Mouse (Mus musculus) layer of hippocampus, adult 9-11 months (tissue): Measurements from ENCODE around the gene Mycl.

Experiments
- DNase-seq: peaks from one replicate; pipeline ENCODE4 v3.0.0; 2022

The Mycl gene

DNA sequence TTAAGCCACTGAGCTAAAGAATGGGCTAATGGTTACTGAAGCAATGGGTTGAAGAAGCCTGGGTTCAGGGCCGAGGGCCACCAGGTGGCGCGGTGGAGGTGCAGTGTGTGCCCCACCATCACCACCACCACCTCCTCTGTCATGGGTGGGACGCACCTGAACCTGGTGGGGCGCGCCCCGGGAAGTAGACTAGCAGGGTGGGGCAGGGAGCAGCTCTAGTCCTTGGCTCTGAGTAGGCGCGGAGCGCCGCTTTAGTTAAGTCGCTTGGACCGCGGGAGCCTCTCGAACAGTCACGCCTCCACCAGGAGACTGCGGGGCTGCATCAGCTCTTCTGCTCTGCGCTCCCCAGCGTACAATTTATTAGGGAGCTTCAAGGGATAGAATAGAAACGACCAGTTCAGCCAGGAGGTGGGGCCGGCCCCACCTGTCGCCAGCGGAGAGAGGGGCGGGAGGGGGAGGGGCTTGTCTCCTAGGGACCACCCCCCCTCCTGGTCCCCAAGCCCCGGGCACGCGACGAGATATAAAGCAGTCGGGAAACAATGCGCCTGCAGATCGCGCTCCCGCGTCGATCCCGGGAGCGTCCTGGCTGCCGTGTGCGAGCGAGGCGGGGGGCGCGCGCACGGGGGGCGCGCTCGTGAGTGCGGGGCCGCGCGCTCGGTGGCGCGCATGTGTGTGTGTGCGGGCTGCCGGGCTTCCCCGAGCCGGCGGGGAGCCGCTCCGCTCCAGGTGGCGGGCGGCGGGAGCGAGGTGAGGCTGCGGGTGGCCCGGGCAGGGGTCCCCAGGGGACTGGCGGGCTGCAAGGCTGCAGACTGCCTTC lies at the start of gene Mycl:
TSS of gene Mycl (plus strand) at position 249 of the 817 bp plus-strand sequence.
- DNase-seq: peak; percentile 82

DNA sequence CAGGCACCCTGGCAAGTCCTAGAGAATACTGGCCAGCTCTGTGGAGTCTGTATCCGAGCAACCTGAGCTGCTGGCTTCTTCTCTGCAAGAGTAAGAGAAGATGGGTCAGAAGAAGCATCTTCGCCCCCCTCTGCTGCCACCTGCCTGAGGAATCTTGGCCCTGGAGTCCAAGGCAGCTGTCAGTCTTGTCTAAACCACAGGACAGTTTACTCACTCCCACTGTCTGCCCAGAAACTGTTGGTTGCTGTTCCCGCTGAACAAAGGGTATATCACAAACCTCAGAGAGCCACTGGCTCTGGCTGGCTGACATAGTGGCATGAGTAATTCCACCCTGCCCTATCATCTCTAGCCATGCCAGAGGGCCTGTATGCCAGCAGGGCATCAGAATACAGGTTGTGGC lies 48.2 kb upstream of the Mycl start:
- DNase-seq: no peak

DNA sequence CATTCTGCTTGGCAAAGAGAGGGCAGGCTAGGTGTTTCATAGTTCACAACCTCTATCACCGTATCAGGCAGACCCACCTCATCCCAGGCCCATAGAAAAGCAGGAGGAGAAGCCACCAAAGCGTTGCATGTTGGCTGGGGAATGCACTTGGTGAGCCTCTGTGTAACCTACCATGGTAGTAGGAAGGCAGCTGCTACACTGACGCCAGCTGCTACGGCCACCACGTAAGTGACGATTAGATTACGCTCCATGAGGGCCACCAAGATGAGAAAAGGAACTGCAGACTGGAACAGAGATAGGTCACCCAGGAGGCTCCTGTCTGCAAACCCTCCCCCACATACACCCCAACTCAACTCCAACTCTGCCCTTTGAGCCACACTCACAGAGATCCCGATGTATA lies 46.4 kb upstream of the Mycl start:
- DNase-seq: no peak

DNA sequence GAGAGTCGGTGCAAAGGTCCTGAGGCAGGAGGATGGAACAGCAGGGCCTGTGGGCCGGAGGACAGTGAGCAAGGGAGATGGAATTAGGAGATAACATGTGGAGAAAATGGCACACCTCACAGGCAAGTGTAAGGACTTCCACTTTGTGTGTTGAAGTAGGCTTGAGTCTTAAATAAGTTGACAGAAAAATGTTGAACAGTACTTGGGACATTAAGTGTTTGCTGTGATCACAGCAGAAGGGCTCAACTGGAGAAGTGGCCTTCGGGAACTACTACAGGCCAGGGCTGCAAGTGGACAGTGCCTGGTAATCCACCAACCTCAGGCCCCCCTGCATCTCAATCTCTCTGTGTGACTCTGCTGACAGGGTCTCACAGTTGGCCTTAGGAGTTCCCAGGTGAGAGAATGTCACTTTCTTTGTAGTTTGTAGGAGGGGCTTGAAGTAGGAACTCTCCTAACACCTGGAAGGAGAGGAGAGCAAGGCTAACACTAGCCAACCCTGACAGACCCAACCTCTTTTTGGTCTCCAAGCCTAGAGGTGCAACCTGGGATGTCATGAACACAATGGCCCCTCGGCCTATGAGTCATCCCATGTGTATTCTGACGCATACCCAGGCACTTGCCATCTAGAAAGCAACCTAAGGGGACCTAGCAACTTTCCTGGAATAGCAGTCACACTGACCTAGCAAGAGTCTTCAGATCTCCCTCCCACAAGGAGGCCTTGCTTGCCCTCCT lies 40.6 kb upstream of the Mycl start:
- DNase-seq: no peak

DNA sequence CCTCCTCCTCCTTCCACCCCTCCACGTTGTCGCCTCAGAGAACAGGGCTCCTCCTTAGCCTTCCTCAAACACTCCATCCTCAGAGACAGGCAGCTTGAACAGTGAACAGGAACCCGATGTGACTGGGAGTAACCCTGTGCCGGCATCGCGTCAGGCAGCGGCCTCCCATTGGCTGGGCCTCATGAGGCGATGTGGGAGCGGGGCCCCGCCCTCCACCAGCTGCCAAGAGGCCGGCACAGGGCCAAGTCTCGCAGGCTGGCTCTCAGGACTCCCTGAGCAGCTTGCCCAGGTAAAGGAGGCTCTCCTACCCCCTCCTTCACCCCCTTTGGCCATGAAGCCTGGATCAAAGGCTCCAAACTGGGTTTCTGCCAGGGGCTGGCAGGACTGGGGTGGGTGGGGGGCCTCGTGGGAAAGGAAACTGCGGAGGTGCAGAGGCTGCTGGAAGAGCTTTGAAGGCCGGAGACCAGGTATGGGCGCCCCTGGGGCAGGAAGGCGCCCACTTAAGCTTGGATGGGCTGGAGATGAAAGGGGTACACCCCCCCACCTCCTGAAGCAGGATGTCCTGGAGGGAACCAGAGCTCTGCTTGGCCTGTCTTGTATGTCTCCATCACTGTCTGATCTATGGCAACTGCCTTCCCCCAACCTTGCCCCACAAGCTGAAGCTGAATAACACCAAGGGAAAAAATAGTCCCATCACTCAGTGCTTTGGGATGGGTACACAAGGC lies 39.9 kb upstream of the Mycl start:
- peak; percentile 91 for DNase-seq

DNA sequence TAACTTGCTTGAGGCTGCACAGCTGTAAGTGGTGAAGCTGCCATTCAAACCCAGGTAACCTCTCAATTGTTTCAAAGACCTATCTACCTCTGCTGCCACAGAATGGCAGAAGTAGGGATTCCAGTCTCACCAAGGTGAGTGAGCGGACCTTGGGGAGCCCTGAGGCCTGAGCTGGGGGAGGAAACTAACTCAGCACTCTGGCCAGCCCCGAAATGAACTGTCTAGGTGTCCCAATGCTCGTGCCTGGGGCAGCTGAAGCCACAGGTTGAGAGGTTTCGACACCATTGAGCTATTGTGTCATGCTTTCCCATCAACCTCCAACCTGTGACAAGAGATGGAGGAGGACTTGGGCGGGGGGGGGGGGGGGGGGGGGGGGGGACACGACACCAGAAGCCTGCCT lies 39.2 kb upstream of the Mycl start:
- no peak for DNase-seq

DNA sequence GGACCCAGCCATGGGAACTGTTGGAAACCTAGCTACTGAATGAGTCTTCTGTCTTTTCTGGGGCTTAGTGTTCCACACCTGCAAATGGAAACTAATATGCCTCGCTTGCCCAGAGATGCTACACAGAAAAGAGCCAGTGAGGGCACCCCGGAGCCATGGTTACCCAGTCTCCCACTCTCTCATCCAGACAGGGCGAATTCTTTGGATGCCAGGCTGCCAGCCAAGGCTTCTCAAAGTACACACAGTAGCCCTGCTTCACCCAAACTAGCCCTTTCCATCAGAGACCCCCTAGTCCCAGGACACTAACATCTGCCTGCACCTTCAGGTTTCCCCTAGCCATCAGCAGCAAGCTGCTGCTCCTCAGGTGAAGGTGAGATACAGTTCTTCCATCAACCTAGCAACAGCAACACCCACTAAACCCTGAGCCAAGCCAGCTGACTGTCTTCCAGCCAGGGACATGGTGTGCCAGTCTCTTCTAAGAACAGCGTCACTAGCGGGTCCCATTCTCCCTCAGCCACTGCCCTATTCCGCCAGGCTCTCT lies 36.9 kb upstream of the Mycl start:
- DNase-seq: peak; percentile 62

DNA sequence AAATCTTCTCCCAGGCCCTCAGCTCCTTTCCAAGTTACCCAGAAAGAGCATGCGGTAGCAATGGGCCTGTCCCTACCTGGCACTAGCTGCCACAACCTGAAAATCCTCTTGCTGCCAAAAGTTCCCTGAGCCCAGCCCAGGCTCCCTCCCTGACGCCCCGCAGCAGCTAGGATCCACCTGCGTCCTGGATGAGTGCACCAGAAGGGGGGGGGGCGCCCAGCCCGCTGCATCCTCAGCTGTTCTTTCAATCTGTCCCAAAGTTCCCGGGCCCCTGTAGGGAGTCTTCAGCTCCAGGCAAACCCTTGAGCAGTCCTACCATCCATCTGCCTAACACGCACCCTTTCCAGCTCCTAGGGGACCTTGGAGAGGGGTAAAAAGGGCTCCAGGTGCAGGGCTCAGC lies 35.6 kb upstream of the Mycl start:
- DNase-seq: no peak

DNA sequence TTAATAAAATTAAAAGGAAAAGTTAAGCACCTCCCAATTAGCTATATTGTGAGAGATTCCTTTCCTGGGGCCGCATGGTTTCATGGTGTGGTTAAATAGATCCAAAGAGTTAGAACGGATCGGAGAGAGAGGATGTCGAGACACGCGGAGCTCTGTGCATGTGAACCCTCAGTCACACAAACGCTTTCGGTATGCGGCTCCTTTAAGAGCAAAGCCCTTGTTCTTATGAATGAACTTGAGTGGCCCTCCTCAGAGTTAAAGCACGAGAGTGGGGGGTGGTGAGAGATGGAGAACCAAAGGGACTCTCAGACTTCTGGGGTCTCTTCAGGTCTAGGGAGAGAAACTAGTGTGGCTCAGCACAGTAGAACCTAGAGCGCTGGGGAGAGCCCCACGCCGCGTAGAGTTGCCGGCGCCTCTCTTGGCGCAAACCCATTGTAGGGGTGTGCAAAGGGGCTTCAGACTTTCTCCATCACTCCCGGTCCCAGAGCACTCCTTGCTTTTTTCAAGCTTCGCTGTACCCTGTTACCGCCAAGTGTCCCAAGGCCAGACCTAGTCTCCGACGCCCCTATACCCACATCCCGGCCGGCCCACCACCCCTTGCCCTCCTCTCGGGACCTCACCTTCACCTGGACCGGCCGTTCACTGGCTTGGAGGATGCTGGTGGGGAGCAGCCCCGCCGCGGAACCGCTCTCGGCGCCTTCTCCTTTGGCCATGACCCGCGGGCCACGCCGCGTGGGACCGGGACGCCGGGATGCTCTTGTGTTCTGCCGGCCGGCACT lies 34.9 kb upstream of the Mycl start:
- no peak for DNase-seq

DNA sequence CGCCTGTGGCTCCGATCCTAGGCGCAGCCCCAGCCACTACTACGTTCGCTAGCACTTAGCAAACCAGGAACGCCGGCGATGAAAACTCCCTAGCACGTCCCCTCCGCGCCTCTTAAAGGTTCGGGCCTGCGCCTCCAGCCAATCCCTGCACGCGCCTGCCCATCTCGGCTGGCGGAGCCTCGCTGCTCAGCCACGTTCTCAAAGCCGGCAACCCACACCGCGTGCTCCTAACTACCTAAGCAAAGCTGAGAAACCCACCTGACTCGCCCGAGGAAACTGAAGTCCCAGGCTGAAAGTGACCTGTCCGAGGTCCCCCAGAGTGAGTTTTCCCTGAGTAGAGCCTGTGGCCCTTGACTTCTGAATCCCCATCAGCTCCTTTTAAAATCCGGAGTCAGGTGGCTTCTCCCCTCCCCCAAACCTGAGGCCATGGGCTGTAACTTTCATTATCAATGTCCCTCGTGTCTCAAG lies 34.3 kb upstream of the Mycl start, which contains the start of gene Mfsd2a:
TSS of gene Mfsd2a (minus strand) at position 89 of the 468 bp plus-strand sequence.
- DNase-seq: peak; percentile 50

DNA sequence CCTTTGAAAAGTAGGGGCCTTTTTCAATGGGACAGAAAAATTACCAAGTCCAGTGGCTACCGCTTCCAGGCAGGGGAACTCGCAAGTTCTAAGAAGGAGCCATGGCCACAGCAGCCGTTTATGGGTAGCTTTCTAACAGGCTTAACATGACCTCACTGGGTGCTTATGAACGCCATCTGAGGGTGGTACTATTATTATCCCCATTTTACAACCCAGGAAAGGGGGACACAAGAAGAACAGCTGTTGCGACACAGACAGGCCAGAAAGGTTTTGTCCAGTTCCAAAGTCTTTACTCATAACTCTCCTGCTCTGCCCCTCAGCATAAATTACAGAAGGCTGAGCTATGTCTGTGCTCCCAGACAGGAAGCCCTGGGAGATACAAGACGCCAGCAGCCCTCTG lies 33.9 kb upstream of the Mycl start:
- no peak for DNase-seq

DNA sequence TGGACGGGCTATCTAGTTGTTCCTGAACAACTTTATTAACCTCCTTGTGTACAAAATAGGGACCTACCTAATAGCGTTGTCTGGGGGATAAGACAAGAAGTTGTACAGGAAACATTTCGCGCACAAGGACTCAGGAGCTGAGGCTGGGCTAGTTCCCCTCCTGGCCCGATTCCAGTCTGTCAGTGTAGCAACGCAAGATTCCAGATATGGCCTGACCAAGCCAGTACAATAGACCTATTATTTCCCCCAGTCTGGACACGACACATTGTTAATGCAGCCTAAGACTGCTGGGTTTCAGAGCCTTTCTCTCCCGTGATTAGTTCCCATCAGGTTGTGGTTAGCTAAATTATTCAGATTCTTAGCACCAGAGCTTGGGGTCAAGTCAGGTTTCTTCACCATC lies 32.7 kb upstream of the Mycl start:
- DNase-seq: no peak

DNA sequence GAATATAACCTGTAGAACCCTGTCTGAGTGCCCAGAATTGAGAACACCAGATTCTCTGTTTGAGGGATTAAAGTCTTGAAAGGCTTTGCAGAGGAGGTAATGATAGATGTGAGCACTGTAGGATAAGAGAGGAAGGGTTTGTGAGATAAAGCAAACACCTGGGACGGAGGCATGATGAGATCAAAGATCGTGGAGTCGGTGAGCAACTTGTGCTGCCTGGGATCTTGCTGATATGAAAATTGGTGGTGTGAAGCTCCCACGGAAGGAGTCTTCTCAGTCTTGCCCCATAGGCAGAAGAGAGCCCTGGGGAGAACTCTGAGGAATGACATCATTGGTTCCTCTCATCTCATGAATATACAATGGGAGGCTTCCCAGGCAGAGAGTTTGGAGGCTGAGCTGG lies 27.3 kb upstream of the Mycl start:
- no peak for DNase-seq

DNA sequence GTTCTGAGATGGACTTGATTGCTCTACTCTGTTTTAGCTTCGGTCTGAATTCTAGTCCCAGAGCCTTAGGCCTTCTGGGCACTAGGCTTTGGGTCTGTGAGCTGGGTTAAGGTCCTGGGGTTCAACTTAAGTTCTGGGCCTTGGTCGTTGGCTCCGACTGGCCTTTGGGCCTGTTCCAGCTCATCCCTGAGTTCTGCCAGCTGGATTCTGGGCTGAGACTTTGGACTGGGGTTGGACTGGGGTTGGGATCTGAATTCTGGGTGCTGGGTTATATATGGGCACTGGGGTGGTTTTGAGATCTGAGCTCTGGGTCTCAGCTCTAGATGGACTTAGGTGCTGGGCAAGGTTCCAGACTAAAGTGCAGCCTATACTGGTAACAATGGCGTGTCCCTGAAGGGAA lies 24.3 kb upstream of the Mycl start:
- DNase-seq: no peak

DNA sequence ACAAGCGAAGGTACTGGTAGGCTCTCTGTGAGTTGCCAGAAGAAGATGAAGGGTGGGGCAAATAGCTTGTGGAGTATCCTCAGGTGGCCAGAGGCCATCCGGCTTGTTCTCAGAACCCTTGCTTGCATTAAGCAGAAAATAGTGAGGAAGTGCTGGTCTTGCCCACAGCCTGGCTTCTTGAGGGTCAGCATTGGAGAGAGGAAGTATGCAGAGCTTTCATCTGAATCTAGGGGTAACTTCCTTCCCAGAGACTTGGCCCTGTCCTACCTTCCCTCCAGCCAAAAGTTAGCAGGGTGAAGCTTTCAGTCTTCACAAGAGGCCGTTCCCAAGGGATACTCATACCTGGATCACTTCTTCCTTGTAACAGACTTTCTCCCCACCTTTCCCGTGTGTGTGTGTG lies 23.8 kb upstream of the Mycl start:
- DNase-seq: no peak

DNA sequence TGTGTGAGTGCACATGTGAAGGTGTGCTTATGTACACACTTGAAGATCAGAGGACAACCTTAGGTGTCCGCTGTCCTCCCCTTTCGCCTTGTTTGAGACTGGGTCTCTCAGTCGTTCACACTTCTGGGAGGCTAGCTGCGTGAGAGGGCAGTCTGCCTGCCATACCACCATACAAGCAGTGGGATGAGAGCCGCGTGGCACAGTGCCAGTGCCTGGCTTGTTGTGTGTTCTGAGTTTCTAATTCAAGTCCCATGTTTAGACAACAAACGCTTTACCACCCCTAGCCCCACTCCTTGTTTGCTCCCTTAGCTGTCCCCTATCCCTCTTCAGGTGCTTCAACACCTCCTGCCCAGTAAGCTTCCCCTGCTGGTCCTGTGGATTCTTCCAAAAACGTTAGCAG lies 23.4 kb upstream of the Mycl start:
- DNase-seq: no peak

DNA sequence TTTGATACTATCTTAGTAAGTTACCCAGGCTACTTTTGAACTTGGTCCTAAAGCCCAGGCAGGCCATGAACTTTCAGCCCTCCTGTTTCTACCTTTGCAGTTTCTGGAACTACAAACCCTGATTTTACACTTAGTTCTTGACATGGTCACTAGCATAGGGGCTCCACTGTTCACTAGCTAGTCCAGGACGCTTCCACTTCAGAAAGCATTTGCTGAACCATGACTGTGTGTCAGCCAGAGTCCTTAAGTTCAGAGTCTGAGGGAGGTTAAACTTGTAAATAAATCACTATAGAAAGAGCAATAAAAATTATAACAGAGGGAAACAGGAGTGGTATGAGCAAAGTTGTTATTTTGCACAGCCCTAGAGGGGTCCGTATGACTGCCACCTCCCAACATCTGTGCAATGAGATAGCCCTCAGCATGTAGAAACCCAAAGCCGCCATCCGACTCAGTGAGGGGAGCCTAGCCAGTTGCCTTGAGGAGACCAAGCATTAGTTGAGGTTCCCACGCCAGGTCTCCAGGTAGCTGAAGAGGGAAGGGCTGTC lies 20.4 kb upstream of the Mycl start:
- no peak for DNase-seq

DNA sequence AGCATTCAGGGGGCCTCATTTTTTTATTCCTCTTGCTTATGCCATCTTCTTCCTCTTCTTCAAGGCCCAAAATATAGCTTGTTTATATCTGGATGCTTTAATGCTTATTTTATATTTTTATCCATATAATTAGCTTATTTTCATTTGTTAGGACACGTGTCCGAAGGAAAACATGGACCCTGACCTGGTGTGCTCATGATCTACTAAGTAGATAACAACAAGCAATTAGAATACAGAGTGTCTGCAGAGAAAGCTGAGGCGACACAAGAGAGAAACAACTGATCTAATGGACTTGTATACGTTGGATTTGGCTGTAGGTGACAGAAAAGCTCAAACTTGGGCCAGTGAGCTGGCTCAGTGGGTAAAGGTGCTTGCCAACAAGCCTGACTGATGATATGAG lies 18.6 kb upstream of the Mycl start:
- no peak for DNase-seq

DNA sequence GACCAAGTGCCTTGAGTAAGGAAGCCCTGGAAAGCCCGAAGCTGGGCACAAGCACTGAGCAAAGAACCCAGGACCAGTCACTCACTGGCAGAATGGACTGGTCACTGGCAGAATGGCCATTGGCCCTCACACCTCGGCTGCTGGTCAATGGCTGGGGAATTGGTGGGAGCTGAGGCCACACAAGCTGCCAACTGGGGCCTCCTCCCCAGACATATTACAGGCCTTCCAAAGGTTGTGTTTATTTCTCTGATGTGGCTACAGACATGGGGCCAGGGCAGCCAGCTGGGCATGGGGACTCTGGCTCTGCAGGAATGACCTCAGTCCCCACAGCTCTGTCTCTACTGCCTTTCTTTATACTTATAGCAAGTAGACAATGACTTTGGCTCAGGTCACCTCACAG lies 16.6 kb upstream of the Mycl start:
- DNase-seq: no peak

DNA sequence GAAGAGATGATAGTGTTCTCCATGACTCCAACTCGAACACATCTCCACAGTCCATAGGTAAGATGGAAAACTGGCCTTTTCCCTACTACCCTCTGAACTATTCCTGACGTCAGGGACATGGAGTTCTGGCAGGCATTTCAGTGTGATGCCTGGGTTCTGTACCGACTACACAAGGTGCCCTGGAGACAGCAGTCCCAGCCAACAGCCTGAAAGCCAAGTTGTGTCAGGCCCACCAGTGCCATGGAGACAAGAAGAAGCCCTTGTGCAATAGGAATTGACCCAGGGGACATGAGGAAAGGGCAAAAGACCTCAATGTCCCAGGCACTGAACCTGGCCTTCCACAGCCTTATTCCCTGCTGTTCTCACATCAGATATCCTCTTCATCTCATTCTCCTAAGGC lies 15.6 kb upstream of the Mycl start:
- DNase-seq: no peak

DNA sequence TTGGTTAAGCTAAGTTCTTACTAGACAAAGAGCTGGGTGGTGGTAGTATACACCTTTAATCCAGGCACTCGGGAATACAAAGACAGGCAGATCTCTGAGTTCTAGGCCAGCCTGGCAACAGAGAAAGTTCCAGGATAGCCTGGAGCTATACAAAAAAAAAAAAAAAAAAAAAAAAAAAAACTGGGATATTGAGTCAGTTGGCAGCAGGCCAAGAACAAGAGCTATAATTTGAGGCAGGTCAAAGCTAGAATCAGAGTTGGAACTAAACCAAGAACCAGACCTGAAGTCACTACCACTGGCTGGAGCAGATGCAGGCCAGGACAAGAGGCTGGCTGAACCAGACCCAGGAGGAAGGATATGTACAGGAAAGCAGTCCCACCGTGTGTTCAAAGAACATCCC lies 14.8 kb upstream of the Mycl start:
- no peak for DNase-seq

DNA sequence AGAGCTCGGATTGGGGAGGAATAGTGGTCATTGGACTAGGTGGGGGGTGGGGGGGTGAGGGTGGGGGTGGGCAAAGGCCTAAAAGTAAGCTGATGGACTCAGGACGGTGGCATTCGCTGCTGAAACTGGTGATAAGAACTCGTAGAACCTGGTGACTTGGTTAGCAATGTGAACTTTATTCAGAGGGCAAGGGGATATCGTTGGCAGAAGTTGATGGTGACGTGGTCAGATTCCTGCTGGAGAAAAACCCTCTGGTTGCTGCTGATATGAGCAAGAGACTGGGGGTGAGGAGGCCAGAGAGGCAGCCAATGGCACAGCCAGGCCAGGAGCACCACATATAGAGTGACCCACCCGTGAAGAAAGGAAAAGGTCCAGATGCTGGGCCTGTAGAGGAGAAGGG lies 14.2 kb upstream of the Mycl start:
- no peak for DNase-seq
